Mouse (Mus musculus): ENCODE measurements around the gene Efcab11. TPM values are rescaled to one million over a fixed set of nuclear protein-coding genes. Genes with fewer than 3 reads are reported as not detected.
"Not testable (repeated sequence)": the region's sequence is repeated elsewhere in the genome, so short reads cannot be mapped to it uniquely, and the experiment has no call there.

Efcab11 gene
- polyA plus RNA-seq, 1 experiment: 0.55 TPM

GRCm38 (mm10) chr12:99874609-99875008 lies 9.6 kb downstream of the Efcab11 start:
- no peak for DNase-seq (ENCODE audit: low read depth)

- no peak for DNase-seq (ENCODE audit: low read depth)
Measured at GRCm38 (mm10) chr12:99873443-99873842, 10.8 kb downstream of the Efcab11 start.

- no peak for DNase-seq (ENCODE audit: low read depth)
Measured at GRCm38 (mm10) chr12:99868821-99869220, 15.4 kb downstream of the Efcab11 start.

GRCm38 (mm10) chr12:99864613-99865012 lies 19.6 kb downstream of the Efcab11 start:
- no peak for DNase-seq (ENCODE audit: low read depth)

- no peak for DNase-seq (ENCODE audit: low read depth)
Measured at GRCm38 (mm10) chr12:99860981-99861380, 23.3 kb downstream of the Efcab11 start.

GRCm38 (mm10) chr12:99859391-99860100 lies 24.7 kb downstream of the Efcab11 start:
- no peak for DNase-seq (ENCODE audit: low read depth)

- DNase-seq (ENCODE audit: low read depth): no peak
Measured at GRCm38 (mm10) chr12:99858664-99859063, 25.6 kb downstream of the Efcab11 start.

GRCm38 (mm10) chr12:99856011-99856410 lies 28.2 kb downstream of the Efcab11 start:
- no peak for DNase-seq (ENCODE audit: low read depth)

GRCm38 (mm10) chr12:99853323-99854258 lies 30.6 kb downstream of the Efcab11 start:
- DNase-seq (ENCODE audit: low read depth): no peak

GRCm38 (mm10) chr12:99849996-99850395 lies 34.2 kb downstream of the Efcab11 start:
- DNase-seq (ENCODE audit: low read depth): no peak

- DNase-seq (ENCODE audit: low read depth): no peak
Measured at GRCm38 (mm10) chr12:99844951-99845350, 39.3 kb downstream of the Efcab11 start.

- DNase-seq (ENCODE audit: low read depth): no peak
Measured at GRCm38 (mm10) chr12:99838703-99839102, 45.5 kb downstream of the Efcab11 start.

GRCm38 (mm10) chr12:99838109-99838508 lies 46.1 kb downstream of the Efcab11 start:
- DNase-seq (ENCODE audit: low read depth): no peak

- no peak for DNase-seq (ENCODE audit: low read depth)
Measured at GRCm38 (mm10) chr12:99837528-99837927, 46.7 kb downstream of the Efcab11 start.

- no peak for DNase-seq (ENCODE audit: low read depth)
Measured at GRCm38 (mm10) chr12:99836404-99837131, 47.7 kb downstream of the Efcab11 start.

GRCm38 (mm10) chr12:99833476-99833875 lies 50.8 kb downstream of the Efcab11 start:
- no peak for DNase-seq (ENCODE audit: low read depth)

GRCm38 (mm10) chr12:99822591-99822990 lies 61.6 kb downstream of the Efcab11 start:
- DNase-seq (ENCODE audit: low read depth): no peak

- no peak for DNase-seq (ENCODE audit: low read depth)
Measured at GRCm38 (mm10) chr12:99821309-99821934, 62.8 kb downstream of the Efcab11 start.

- DNase-seq (ENCODE audit: low read depth): no peak
Measured at GRCm38 (mm10) chr12:99819186-99819974, 64.9 kb downstream of the Efcab11 start.

- DNase-seq (ENCODE audit: low read depth): not testable (repeated sequence)
Measured at GRCm38 (mm10) chr12:99818006-99818405, 66.2 kb downstream of the Efcab11 start.

GRCm38 (mm10) chr12:99815244-99815643 lies 69.0 kb downstream of the Efcab11 start:
- DNase-seq (ENCODE audit: low read depth): no peak

Measured in gonadal fat pad, adult 2 months (tissue).